Mouse (Mus musculus) E14TG2a.4 (cell line): ENCODE data around the gene Fxyd2.

Experiments used
- CTCF ChIP-seq: conservative IDR thresholded peaks from 2 replicates; pipeline ENCODE4 v1.5.1; 2014; ENCODE audit warnings: low read length
- POU5F1 ChIP-seq: IDR thresholded peaks from 2 replicates; pipeline ENCODE4 v1.6.1; 2014; ENCODE audit warnings: low read length, borderline replicate concordance

- no peak for TF ChIP-seq CTCF
- no peak for TF ChIP-seq POU5F1
Observed at GRCm38 (mm10) chr9:45411111-45411510, 11.6 kb downstream of the Fxyd2 start.
